Mouse (Mus musculus): ENCODE measurements at regions not wholly inside any gene's neighbourhood (a gene's known extent, or its start where the extent isn't known, plus 50 kb on each side); places are given as distances from the start of the nearest gene placed in this dataset.

DNA sequence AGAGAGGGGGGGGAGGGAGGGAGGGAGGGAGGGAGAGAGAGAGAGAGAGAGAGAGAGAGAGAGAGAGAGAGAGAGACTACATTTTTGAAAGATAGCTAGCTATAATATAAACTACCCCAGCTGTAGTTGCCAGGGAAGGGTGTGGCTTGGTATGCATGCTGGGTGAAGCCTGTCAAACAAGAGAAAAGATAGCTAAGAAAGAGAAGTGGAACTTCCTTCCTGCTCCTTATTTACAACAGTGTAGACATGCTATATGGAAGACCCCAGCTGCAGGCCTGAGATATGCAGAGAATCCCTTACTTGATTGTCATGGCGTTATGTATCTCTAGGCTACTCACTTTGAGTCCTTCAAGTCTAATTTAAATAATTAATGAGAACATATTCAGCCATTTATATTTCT lies 542.9 kb upstream of the Gpc5 start:
- TF ChIP-seq CTCF (IDR thresholded peaks at IDR 0.05; ENCODE audit: extremely low read depth, insufficient read length, insufficient replicate concordance, low read depth, low read length) (no peak), POLR2A (IDR thresholded peaks at IDR 0.05; ENCODE audit: low read depth, low read length) (no peak)
